Comparison of ENCODE assay signal across 8 mouse cellular contexts in genomic region chr16:20629731-20630634, GRCm38 (mm10). TPM values are rescaled to one million over a fixed set of nuclear protein-coding genes. Genes with fewer than 3 reads are reported as not detected.
DNase-seq lines count a peak whose midpoint lies in the region; ATAC-seq lines count a peak whose summit lies in the region.

TSS of gene Ece2 (plus strand) at chr16:20629828.

- peak within 1 kb of the TSS; percentile 85 for H3K4me2 ChIP-seq in lung, embryonic 16.5 days (ENCODE audit: low read depth, low read length)
- H3K4me2 ChIP-seq in embryonic facial prominence, embryonic 15.5 days (replicated peaks), result peak within 1 kb of the TSS; percentile 92
- H3K4me2 ChIP-seq in hindbrain, embryonic 16.5 days (ENCODE audit: low read length), result peak within 1 kb of the TSS; percentile 92
- H3K4me2 ChIP-seq in liver, embryonic 16.5 days (ENCODE audit: low read depth, low read length), result peak within 1 kb of the TSS; percentile 54

- H3K9me3 ChIP-seq in lung, embryonic 16.5 days (ENCODE audit: control insufficient read depth, low read length), result no peaks in the 10 kb centered on the region
- no peaks in the 10 kb centered on the region for H3K9me3 ChIP-seq in embryonic facial prominence, embryonic 15.5 days (replicated peaks)
- no peaks in the 10 kb centered on the region for H3K9me3 ChIP-seq in hindbrain, embryonic 16.5 days (ENCODE audit: control insufficient read depth, low read length)
- H3K9me3 ChIP-seq in liver, embryonic 16.5 days (replicated peaks; ENCODE audit: control insufficient read depth, low read length), result no peaks in the 10 kb centered on the region

- no peaks in the 10 kb centered on the region; the same call in 1 of the 2 replicates for H3K4me1 ChIP-seq in lung, embryonic 16.5 days (replicated peaks; ENCODE audit: control insufficient read depth, insufficient read depth, low read length)
- peaks cover 13% of the 10 kb centered on the region; the same call in 1 of the 2 replicates for H3K4me1 ChIP-seq in embryonic facial prominence, embryonic 15.5 days
- peaks cover 14% of the 10 kb centered on the region for H3K4me1 ChIP-seq in hindbrain, embryonic 16.5 days (ENCODE audit: control insufficient read depth, insufficient read depth, low read depth, low read length)
- H3K4me1 ChIP-seq in liver, embryonic 16.5 days (ENCODE audit: control insufficient read depth, low read depth, low read length), result peaks cover 4% of the 10 kb centered on the region

- peak; percentile 60; the same call in 1 of the 2 replicates for ATAC-seq in lung, embryonic 16.5 days (ENCODE audit: low read depth)
- ATAC-seq in embryonic facial prominence, embryonic 15.5 days (ENCODE audit: insufficient number of reproducible peaks, low FRiP score, low TSS enrichment, low read depth), result peak; percentile 51
- peak; percentile 65 for ATAC-seq in hindbrain, embryonic 16.5 days
- no peak for ATAC-seq in liver, embryonic 16.5 days (ENCODE audit: low read depth)

- peaks cover 18% of the 10 kb centered on the region; the same call in 1 of the 2 replicates for H3K27me3 ChIP-seq in lung, embryonic 16.5 days (ENCODE audit: control insufficient read depth, insufficient read depth, low read depth, low read length)
- H3K27me3 ChIP-seq in embryonic facial prominence, embryonic 15.5 days, result peaks cover 11% of the 10 kb centered on the region; the same call in 1 of the 2 replicates
- H3K27me3 ChIP-seq in hindbrain, embryonic 16.5 days (replicated peaks; ENCODE audit: control insufficient read depth, insufficient read depth, low read length), result no peaks in the 10 kb centered on the region
- H3K27me3 ChIP-seq in liver, embryonic 16.5 days (ENCODE audit: control insufficient read depth, insufficient read depth, low read depth, low read length), result peaks cover 37% of the 10 kb centered on the region

- peak within 1 kb of the TSS; percentile 52 for H3K4me3 ChIP-seq in lung, embryonic 16.5 days (ENCODE audit: low read length)
- peak within 1 kb of the TSS; percentile 55 for H3K4me3 ChIP-seq in embryonic facial prominence, embryonic 15.5 days (replicated peaks)
- H3K4me3 ChIP-seq in hindbrain, embryonic 16.5 days (ENCODE audit: low read length), result peak within 1 kb of the TSS; percentile 68
- H3K4me3 ChIP-seq in liver, embryonic 16.5 days (ENCODE audit: low read depth, low read length), result peak within 1 kb of the TSS; percentile 42

- H3K27ac ChIP-seq in lung, embryonic 16.5 days (ENCODE audit: low read length), result no peak within 1 kb of the TSS
- H3K27ac ChIP-seq in embryonic facial prominence, embryonic 15.5 days (replicated peaks), result 0 out of 2 replicates have a peak within 1 kb of the TSS, but pooled peaks have one; percentile 3
- H3K27ac ChIP-seq in hindbrain, embryonic 16.5 days (ENCODE audit: low read depth, low read length), result peak within 1 kb of the TSS; percentile 76
- H3K27ac ChIP-seq in liver, embryonic 16.5 days (ENCODE audit: low read length), result no peak within 1 kb of the TSS

- DNase-seq in lung, postnatal 25 days (ENCODE audit: low spot score), result no peak
- peak; percentile 51 to 61 for DNase-seq in adrenal gland, postnatal 36 days
- peak; percentile 31 for DNase-seq in right cerebral cortex, postnatal 25 days
- DNase-seq in urinary bladder, adult 2 months (ENCODE audit: low spot score), result no peak

- peak within 1 kb of the TSS; percentile 61 for H3K9ac ChIP-seq in lung, embryonic 16.5 days (ENCODE audit: low read length)
- peak within 1 kb of the TSS; percentile 47 for H3K9ac ChIP-seq in embryonic facial prominence, embryonic 15.5 days
- peak within 1 kb of the TSS; percentile 87 for H3K9ac ChIP-seq in hindbrain, embryonic 16.5 days (ENCODE audit: low read depth, low read length)
- peak within 1 kb of the TSS; percentile 26; the same call in 1 of the 2 replicates for H3K9ac ChIP-seq in liver, embryonic 16.5 days (ENCODE audit: low read depth, low read length)

- H3K36me3 ChIP-seq in lung, embryonic 16.5 days (ENCODE audit: control insufficient read depth, insufficient read depth, low read length), result no peaks in the 10 kb centered on the region
- H3K36me3 ChIP-seq in embryonic facial prominence, embryonic 15.5 days, result 0 out of 2 replicates have a peak, but pooled peaks cover 4% of the 10 kb centered on the region
- peaks cover 3% of the 10 kb centered on the region; the same call in 1 of the 2 replicates for H3K36me3 ChIP-seq in hindbrain, embryonic 16.5 days (ENCODE audit: control insufficient read depth, insufficient read depth, low read length)
- H3K36me3 ChIP-seq in liver, embryonic 16.5 days (ENCODE audit: control insufficient read depth, insufficient read depth), result no peaks in the 10 kb centered on the region

- 4% methylated on average over 51 of the region's 54 CpGs for WGBS in lung, embryonic 16.5 days
- 7% methylated on average over 54 of the region's 54 CpGs for WGBS in embryonic facial prominence, embryonic 15.5 days
- 5% methylated on average over 53 of the region's 54 CpGs for WGBS in hindbrain, embryonic 16.5 days
- WGBS in liver, embryonic 16.5 days (ENCODE audit: insufficient replicate concordance), result 10% methylated on average over 54 of the region's 54 CpGs

RNA-seq across cellular contexts. Expression of gene Ece2, which starts in this region (rescaled TPM):
- 1.4 and 2.2 TPM in 2 replicates for polyA plus RNA-seq in lung, embryonic 16.5 days (2015; fragmentation: Nextera tagmentation; extraction: Ambion mirVana)
- total RNA-seq in adrenal gland, postnatal 36 days (2021), result 10 to 100 TPM in 1 of 2 experiments, 1 to 10 TPM in 1; 8.9 to 17.5 TPM
- polyA plus RNA-seq in embryonic facial prominence, embryonic 15.5 days (2015; fragmentation: Nextera tagmentation; extraction: Ambion mirVana), result 7.3 and 8.2 TPM in 2 replicates
- polyA plus RNA-seq in hindbrain, embryonic 16.5 days (2015; fragmentation: Nextera tagmentation; extraction: Ambion mirVana), result 17.4 and 18.6 TPM in 2 replicates
- 0.09 and 0.15 TPM in 2 replicates for polyA plus RNA-seq in liver, embryonic 16.5 days (2015; fragmentation: Nextera tagmentation; extraction: Ambion mirVana)
- polyA plus RNA-seq in urinary bladder, adult 2 months (2012; rRNA removed), result 2.1 and 2.5 TPM in 2 replicates

Comparison
In these comparisons a context has a peak if more than half of its experiments do, and no peak if none do; other contexts are left out.
1. H3K27ac ChIP-seq: peak in embryonic facial prominence, embryonic 15.5 days (single experiment) and hindbrain, embryonic 16.5 days (single experiment); none in lung, embryonic 16.5 days (single experiment) and liver, embryonic 16.5 days (single experiment).
2. H3K9ac ChIP-seq: peak in every context shown above with its lines; median percentile 87 in hindbrain, embryonic 16.5 days; 61 in lung, embryonic 16.5 days; 47 in embryonic facial prominence, embryonic 15.5 days; 26 in liver, embryonic 16.5 days.
3. DNase-seq: peak in adrenal gland, postnatal 36 days (2 of 2) and right cerebral cortex, postnatal 25 days (single experiment); none in lung, postnatal 25 days (single experiment) and urinary bladder, adult 2 months (single experiment).
4. Peak in every context shown above with its lines, with median percentiles within 50 percentile points of each other: H3K4me2 ChIP-seq and H3K4me3 ChIP-seq.